Mouse (Mus musculus) stomach, postnatal 0 days (tissue): Measurements from ENCODE around the gene Ms4a15. TPM values are rescaled to one million over a fixed set of nuclear protein-coding genes. Genes with fewer than 3 reads are reported as not detected.
A peak's percentile ranks its signal among the peaks of the same experiment; 100 is the strongest.

Experiments used
- ATAC-seq: fragments of 200-750 bp; cut with Nextera tagmentation; 2 replicates; pipeline ENCODE4 v1.8.0; 2017; ENCODE audit not compliant: low FRiP score, low TSS enrichment
- DNase-seq: peaks from one replicate; pipeline ENCODE4 v3.0.0-alpha.2; 2016; ENCODE audit warnings: low spot score
- H3K27ac ChIP-seq: fragments of 300-500 bp; sonication (generic); replicated peaks from 2 replicates; pipeline ENCODE4 v1.5.1; 2014; ENCODE audit warnings: mild to moderate bottlenecking, control low read depth
- H3K27me3 ChIP-seq: fragments of 300-500 bp; sonication (generic); 2 replicates; pipeline ENCODE4 v1.6.1; 2014; ENCODE audit warnings: low read length; ENCODE audit not compliant: control insufficient read depth, insufficient read depth
- H3K36me3 ChIP-seq: fragments of 300-500 bp; sonication (generic); 2 replicates; pipeline ENCODE4 v1.6.1; 2014; ENCODE audit warnings: low read length, mixed read lengths; ENCODE audit not compliant: control insufficient read depth, insufficient read depth
- H3K4me1 ChIP-seq: fragments of 300-500 bp; sonication (generic); replicated peaks from 2 replicates; pipeline ENCODE4 v1.6.1; 2014; ENCODE audit warnings: antibody characterized with exemption; ENCODE audit not compliant: control insufficient read depth, insufficient read depth
- H3K4me2 ChIP-seq: fragments of 300-500 bp; sonication (generic); replicated peaks from 2 replicates; pipeline ENCODE4 v1.6.1; 2014; ENCODE audit warnings: low read depth, mild to moderate bottlenecking, control low read depth, moderate library complexity
- H3K4me3 ChIP-seq: fragments of 300-500 bp; sonication (generic); 2 replicates; pipeline ENCODE4 v1.5.1; 2014; ENCODE audit warnings: low read depth, low read length, control low read depth
- H3K9ac ChIP-seq: fragments of 300-500 bp; sonication (generic); 2 replicates; pipeline ENCODE4 v1.6.1; 2014; ENCODE audit warnings: mild to moderate bottlenecking, low read length, control low read depth, mixed read lengths
- H3K9me3 ChIP-seq: fragments of 300-500 bp; sonication (generic); 2 replicates; pipeline ENCODE4 v1.6.1; 2016; ENCODE audit warnings: low read length; ENCODE audit not compliant: control insufficient read depth
- CTCF ChIP-seq: IDR thresholded peaks from 2 replicates; pipeline ENCODE4 v1.5.1; 2016; ENCODE audit warnings: antibody characterized with exemption, low read depth, mild to moderate bottlenecking, moderate library complexity
- EP300 ChIP-seq: optimal IDR thresholded peaks from 2 replicates; pipeline ENCODE3; 2016; ENCODE audit warnings: antibody characterized with exemption
- WGBS: fragments of 180-500 bp; shearing (Covaris S2); extraction: QIAGEN DNeasy Blood & Tissue Kit; methylation state at CpG from one replicate; pipeline ENCODE4 v1.1.7; 2014; 5-methylcytosine and 5-hydroxymethylcytosine counted together
- polyA plus RNA-seq: library from polyadenylated mRNA; unstranded; fragments of >200 nt; fragmentation: Nextera tagmentation; extraction: Ambion mirVana; gene quantifications from 2 replicates; pipeline ENCODE4 v1.2.1, GENCODE M21; 2015

Ms4a15 gene
- polyA plus RNA-seq, 1 experiment from 2014 or later = not detected

DNA sequence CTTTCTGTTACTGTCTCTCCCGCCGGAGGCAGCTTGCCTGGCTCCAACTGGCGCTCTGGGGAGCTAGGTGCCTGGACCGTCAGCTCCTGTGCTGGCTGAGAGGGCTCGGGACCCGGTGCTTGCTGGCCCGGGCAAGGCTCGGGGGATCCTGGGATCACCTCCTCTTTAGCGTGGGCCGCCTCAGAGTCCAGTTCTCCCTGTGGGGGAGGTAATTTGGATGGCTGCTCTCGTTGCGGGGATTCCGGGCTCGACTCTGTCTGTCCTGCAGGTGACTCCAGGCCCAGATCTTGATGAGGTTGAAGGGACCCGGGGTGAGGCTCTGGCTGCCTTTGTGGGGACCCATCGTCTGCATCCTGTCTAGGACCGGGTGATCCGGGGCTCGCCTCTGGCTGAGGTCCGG lies 44.6 kb downstream of the Ms4a15 start:
- Histone ChIP-seq H3K27ac (peak overlapping the region; percentile 40; the same call in 1 of the 2 replicates), H3K36me3 (peaks cover 7% of the 10 kb centered on the region; the same call in 1 of the 2 replicates), H3K4me3 (peak overlapping the region; percentile 61), H3K4me1 (no peaks in the 10 kb centered on the region; the same call in 1 of the 2 replicates), H3K27me3 (no peaks in the 10 kb centered on the region), H3K4me2 (peak overlapping the region; percentile 99), H3K9me3 (no peaks in the 10 kb centered on the region), H3K9ac (peak overlapping the region; percentile 84)
- ATAC-seq = no peak
- no peak for TF ChIP-seq CTCF
- TF ChIP-seq EP300 = no peak
- DNase-seq = peak; percentile 27
- WGBS = under 1% methylated on average over 20 of the region's 20 CpGs

DNA sequence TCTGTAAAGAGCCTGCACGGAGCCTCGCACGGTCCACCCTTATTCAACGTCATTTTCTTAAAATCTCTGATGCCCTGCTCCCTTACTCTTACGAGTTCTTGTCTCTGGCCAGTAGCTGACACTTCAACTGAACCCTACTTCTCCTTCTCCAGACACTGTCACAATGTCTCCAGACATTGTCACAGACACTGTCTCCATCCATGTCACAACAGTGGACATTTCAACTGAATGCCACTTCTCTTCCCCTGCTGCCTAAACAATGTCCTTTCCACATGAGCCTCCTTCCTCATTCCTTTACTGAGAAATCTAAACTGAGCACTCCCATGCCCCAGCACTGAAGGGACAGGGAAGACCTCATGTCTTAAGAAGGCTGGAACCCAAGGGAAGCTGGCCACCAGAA lies 45.8 kb downstream of the Ms4a15 start:
- H3K4me3 ChIP-seq = peak overlapping the region; percentile 61
- H3K9ac ChIP-seq = peak overlapping the region; percentile 84
- no peak overlapping the region for H3K27ac ChIP-seq
- peak overlapping the region; percentile 99 for H3K4me2 ChIP-seq
- no peaks in the 10 kb centered on the region for H3K27me3 ChIP-seq
- ATAC-seq = no peak
- TF ChIP-seq EP300 = no peak
- TF ChIP-seq CTCF = no peak
- peaks cover 8% of the 10 kb centered on the region; the same call in 1 of the 2 replicates for H3K36me3 ChIP-seq
- no peaks in the 10 kb centered on the region; the same call in 1 of the 2 replicates for H3K4me1 ChIP-seq
- 79% methylated on average over 5 of the region's 5 CpGs for WGBS
- DNase-seq = no peak
- H3K9me3 ChIP-seq = no peaks in the 10 kb centered on the region

DNA sequence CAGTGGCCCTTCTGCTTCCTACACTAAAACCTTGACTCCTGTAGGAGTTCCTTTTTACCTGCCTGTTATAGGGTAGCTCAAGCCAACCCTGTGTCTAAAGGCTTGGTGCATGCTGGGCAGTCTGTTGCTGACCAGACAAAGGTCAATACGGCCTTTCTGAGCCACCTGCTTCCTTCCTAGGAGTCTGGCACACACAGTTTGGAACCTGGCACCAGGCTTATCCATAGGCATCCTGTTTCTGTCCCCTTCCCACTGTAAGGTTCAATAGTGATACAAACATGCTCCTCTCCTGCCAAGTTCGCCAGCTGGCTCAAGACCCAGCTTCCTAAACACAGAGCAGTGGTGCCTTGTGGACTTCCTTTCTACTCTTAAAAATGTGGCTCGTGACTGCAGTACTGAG lies 46.5 kb downstream of the Ms4a15 start:
- H3K9ac ChIP-seq = peak overlapping the region; percentile 27; the same call in 1 of the 2 replicates
- DNase-seq = no peak
- WGBS = 84% methylated on average over 3 of the region's 3 CpGs
- peaks cover 8% of the 10 kb centered on the region; the same call in 1 of the 2 replicates for H3K36me3 ChIP-seq
- H3K27me3 ChIP-seq = no peaks in the 10 kb centered on the region
- no peaks in the 10 kb centered on the region for H3K9me3 ChIP-seq
- H3K4me3 ChIP-seq = no peak overlapping the region
- no peak overlapping the region for H3K4me2 ChIP-seq
- ATAC-seq = no peak
- no peaks in the 10 kb centered on the region; the same call in 1 of the 2 replicates for H3K4me1 ChIP-seq
- no peak overlapping the region for H3K27ac ChIP-seq
- TF ChIP-seq EP300 (no peak), CTCF (no peak)

DNA sequence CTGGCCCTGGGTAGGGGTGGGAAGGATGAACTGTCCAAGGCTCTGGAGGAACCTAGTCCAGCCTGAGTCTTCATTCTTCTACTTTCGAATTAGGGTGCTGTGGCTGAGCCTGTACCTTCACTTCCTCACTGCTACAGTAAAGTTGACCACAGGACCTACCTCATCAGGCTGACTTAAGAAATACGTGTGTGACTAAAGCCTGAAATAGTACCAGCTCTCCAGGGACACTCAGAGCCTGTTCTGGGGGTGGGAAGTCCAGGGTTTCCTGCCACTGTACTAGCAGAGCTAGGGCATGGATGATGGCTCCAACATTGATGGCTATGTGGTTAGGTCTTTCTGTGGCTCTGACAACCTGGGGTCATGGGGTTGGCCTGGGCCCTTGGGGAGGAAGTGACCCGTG lies 49.1 kb downstream of the Ms4a15 start:
- no peaks in the 10 kb centered on the region for H3K9me3 ChIP-seq
- H3K4me3 ChIP-seq = no peak overlapping the region
- 74% methylated on average over 3 of the region's 3 CpGs for WGBS
- H3K36me3 ChIP-seq = peaks cover 8% of the 10 kb centered on the region; the same call in 1 of the 2 replicates
- TF ChIP-seq EP300 = no peak
- no peak for TF ChIP-seq CTCF
- H3K27me3 ChIP-seq = no peaks in the 10 kb centered on the region
- DNase-seq = no peak
- no peak overlapping the region for H3K4me2 ChIP-seq
- H3K9ac ChIP-seq = no peak overlapping the region
- peaks cover 3% of the 10 kb centered on the region for H3K4me1 ChIP-seq
- no peak overlapping the region for H3K27ac ChIP-seq
- no peak for ATAC-seq

DNA sequence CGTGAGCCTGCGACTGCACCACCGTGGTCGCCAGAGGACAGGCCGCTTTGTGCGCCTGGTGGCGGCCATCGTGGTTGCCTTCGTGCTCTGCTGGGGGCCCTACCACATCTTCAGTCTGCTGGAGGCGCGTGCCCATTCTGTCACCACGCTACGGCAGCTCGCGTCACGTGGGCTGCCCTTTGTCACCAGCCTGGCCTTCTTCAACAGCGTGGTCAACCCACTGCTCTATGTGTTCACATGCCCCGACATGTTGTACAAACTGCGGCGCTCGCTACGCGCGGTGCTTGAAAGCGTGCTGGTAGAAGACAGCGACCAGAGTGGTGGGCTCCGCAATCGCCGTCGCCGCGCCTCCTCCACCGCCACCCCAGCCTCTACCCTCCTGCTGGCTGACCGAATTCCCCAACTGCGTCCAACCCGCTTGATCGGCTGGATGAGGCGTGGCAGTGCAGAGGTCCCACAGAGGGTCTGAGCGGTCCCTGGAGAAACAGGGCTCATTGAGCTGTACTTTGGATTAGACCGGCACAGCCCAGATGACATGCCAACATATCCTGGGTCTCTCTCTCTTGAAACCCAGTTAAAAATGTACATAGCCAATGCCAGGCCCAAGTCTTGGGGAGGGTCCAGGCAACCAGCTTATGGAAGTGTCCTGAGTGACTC lies 52.1 kb downstream of the Ms4a15 start:
- TF ChIP-seq CTCF (no peak), EP300 (no peak)
- WGBS = 8% methylated on average over 40 of the region's 40 CpGs
- ATAC-seq = peak; percentile 48

DNA sequence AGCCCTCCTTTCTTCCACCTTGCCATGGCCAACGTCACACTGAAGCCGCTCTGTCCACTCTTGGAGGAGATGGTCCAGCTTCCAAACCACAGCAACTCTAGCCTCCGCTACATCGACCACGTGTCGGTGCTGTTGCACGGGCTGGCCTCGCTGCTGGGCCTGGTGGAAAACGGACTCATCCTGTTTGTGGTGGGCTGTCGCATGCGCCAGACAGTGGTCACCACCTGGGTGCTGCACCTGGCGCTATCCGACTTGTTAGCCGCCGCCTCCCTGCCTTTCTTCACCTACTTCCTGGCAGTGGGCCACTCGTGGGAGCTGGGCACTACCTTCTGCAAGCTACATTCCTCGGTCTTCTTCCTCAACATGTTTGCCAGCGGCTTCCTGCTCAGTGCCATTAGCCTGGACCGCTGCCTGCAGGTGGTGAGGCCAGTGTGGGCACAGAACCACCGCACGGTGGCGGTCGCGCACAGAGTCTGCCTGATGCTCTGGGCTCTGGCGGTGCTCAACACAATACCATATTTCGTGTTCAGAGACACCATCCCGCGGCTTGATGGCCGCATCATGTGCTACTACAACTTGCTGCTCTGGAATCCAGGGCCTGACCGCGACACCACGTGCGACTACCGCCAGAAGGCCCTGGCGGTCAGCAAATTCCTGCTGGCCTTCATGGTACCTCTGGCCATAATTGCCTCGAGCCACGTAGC lies 52.8 kb downstream of the Ms4a15 start:
- ATAC-seq (peak; percentile 87), DNase-seq (peak; percentile 88)
- Histone ChIP-seq H3K4me2 (peak overlapping the region; percentile 55), H3K27me3 (no peaks in the 10 kb centered on the region), H3K36me3 (peaks cover 8% of the 10 kb centered on the region; the same call in 1 of the 2 replicates), H3K27ac (no peak overlapping the region), H3K9ac (no peak overlapping the region), H3K9me3 (no peaks in the 10 kb centered on the region), H3K4me1 (peaks cover 3% of the 10 kb centered on the region), H3K4me3 (peak overlapping the region; percentile 27)
- WGBS = 24% methylated on average over 37 of the region's 37 CpGs
- TF ChIP-seq EP300 (no peak), CTCF (peak; percentile 86)

More for the DNA sequence above, 52.1 kb downstream of the Ms4a15 start:
- no peak overlapping the region for H3K27ac ChIP-seq
- H3K9ac ChIP-seq = peak overlapping the region; percentile 48; the same call in 1 of the 2 replicates
- H3K36me3 ChIP-seq = peaks cover 8% of the 10 kb centered on the region; the same call in 1 of the 2 replicates
- peak; percentile 30 for DNase-seq
- H3K9me3 ChIP-seq = no peaks in the 10 kb centered on the region
- no peaks in the 10 kb centered on the region for H3K27me3 ChIP-seq
- peak overlapping the region; percentile 55 for H3K4me2 ChIP-seq
- H3K4me1 ChIP-seq = peaks cover 3% of the 10 kb centered on the region
- H3K4me3 ChIP-seq = peak overlapping the region; percentile 27
